Mouse (Mus musculus) embryo, embryonic 11.5 days (tissue): ENCODE measurements around the gene Cntn4.

Source experiments
- DNase-seq: peaks from one replicate; pipeline ENCODE4 v3.0.0-alpha.2; 2012; ENCODE audit warnings: low read depth, low spot score

The Cntn4 gene

GRCm38 (mm10) chr6:105677149-105678031, at the start of gene Cntn4:
Cntn4 (plus strand) TSS chr6:105677660.
- no peak for DNase-seq

GRCm38 (mm10) chr6:105674276-105674675, 3.2 kb upstream of the Cntn4 start:
- DNase-seq, result no peak

GRCm38 (mm10) chr6:105675099-105675498, 2.4 kb upstream of the Cntn4 start:
- no peak for DNase-seq

- DNase-seq, result no peak
Observed at GRCm38 (mm10) chr6:105676637-105677036, 823 bp upstream of the Cntn4 start.

- no peak for DNase-seq
Observed at GRCm38 (mm10) chr6:105678778-105679177, 1.3 kb downstream of the Cntn4 start.

GRCm38 (mm10) chr6:105681496-105681895, 4.0 kb downstream of the Cntn4 start:
- no peak for DNase-seq

- DNase-seq, result no peak
Observed at GRCm38 (mm10) chr6:105683251-105683650, 5.8 kb downstream of the Cntn4 start.

GRCm38 (mm10) chr6:105684123-105684522, 6.7 kb downstream of the Cntn4 start:
- DNase-seq, result no peak

- no peak for DNase-seq
Observed at GRCm38 (mm10) chr6:105688195-105688594, 10.7 kb downstream of the Cntn4 start.

- DNase-seq, result peak; percentile 8
Observed at GRCm38 (mm10) chr6:105742026-105742425, 64.6 kb downstream of the Cntn4 start.

- DNase-seq, result no peak
Observed at GRCm38 (mm10) chr6:105780616-105781015, 103.2 kb downstream of the Cntn4 start.

GRCm38 (mm10) chr6:105788462-105788861, 111.0 kb downstream of the Cntn4 start:
- DNase-seq, result no peak

- DNase-seq, result no peak
Observed at GRCm38 (mm10) chr6:105835099-105835498, 157.6 kb downstream of the Cntn4 start.

GRCm38 (mm10) chr6:105847296-105847695, 169.8 kb downstream of the Cntn4 start:
- no peak for DNase-seq

GRCm38 (mm10) chr6:105892838-105893237, 215.4 kb downstream of the Cntn4 start:
- DNase-seq, result no peak

GRCm38 (mm10) chr6:105938485-105938884, 261.0 kb downstream of the Cntn4 start:
- DNase-seq, result no peak

GRCm38 (mm10) chr6:105939303-105939702, 261.8 kb downstream of the Cntn4 start:
- no peak for DNase-seq

- no peak for DNase-seq
Observed at GRCm38 (mm10) chr6:105940591-105940990, 263.1 kb downstream of the Cntn4 start.

GRCm38 (mm10) chr6:105991492-105991891, 314.0 kb downstream of the Cntn4 start:
- no peak for DNase-seq

GRCm38 (mm10) chr6:106013018-106013417, 335.6 kb downstream of the Cntn4 start:
- DNase-seq, result no peak

GRCm38 (mm10) chr6:106015126-106015525, 337.7 kb downstream of the Cntn4 start:
- DNase-seq, result no peak

GRCm38 (mm10) chr6:106048878-106049277, 371.4 kb downstream of the Cntn4 start:
- DNase-seq, result no peak

GRCm38 (mm10) chr6:106056123-106056522, 378.7 kb downstream of the Cntn4 start:
- DNase-seq, result no peak
